Mouse (Mus musculus) limb, embryonic 11.5 days (tissue): ENCODE data around the gene Zscan25. TPM values are rescaled to one million over a fixed set of nuclear protein-coding genes. Genes with fewer than 3 reads are reported as not detected.
A peak's percentile ranks its signal among the peaks of the same experiment; 100 is the strongest.
"Not testable (repeated sequence)": the region's sequence is repeated elsewhere in the genome, so short reads cannot be mapped to it uniquely, and the experiment has no call there.

ENCODE experiments used
- ATAC-seq: fragments of 200-750 bp; cut with Nextera tagmentation; 2 replicates; pipeline ENCODE4 v1.8.0; 2017; ENCODE audit warnings: low read depth; ENCODE audit not compliant: insufficient number of reproducible peaks, low FRiP score, low TSS enrichment
- DNase-seq: peaks from one replicate; pipeline ENCODE4 v3.0.0-alpha.2; 2015; ENCODE audit warnings: low spot score
- H3K27ac ChIP-seq: fragments of 300-500 bp; sonication (generic); replicated peaks from 2 replicates; pipeline ENCODE4 v1.5.1; 2014; ENCODE audit warnings: low read depth, mild to moderate bottlenecking, low read length
- H3K27me3 ChIP-seq: fragments of 300-500 bp; sonication (generic); 2 replicates; pipeline ENCODE4 v1.6.1; 2014; ENCODE audit warnings: mild to moderate bottlenecking, low read length, mixed read lengths; ENCODE audit not compliant: control insufficient read depth, insufficient read depth
- H3K36me3 ChIP-seq: fragments of 300-500 bp; sonication (generic); 2 replicates; pipeline ENCODE4 v1.6.1; 2014; ENCODE audit warnings: mild to moderate bottlenecking, low read length, moderate library complexity, mixed read lengths; ENCODE audit not compliant: control insufficient read depth, insufficient read depth
- H3K4me1 ChIP-seq: fragments of 300-500 bp; sonication (generic); 2 replicates; pipeline ENCODE4 v1.6.1; 2014; ENCODE audit warnings: low read length, mixed read lengths; ENCODE audit not compliant: control insufficient read depth, insufficient read depth
- H3K4me2 ChIP-seq: fragments of 300-500 bp; sonication (generic); 2 replicates; pipeline ENCODE4 v1.6.1; 2014; ENCODE audit warnings: low read depth, mild to moderate bottlenecking, moderate library complexity; ENCODE audit not compliant: severe bottlenecking
- H3K4me3 ChIP-seq: fragments of 300-500 bp; sonication (generic); 2 replicates; pipeline ENCODE4 v1.5.1; 2014; ENCODE audit warnings: low read depth, low read length
- H3K9ac ChIP-seq: fragments of 300-500 bp; sonication (generic); 2 replicates; pipeline ENCODE4 v1.6.1; 2014; ENCODE audit warnings: mild to moderate bottlenecking, low read length
- H3K9me3 ChIP-seq: fragments of 300-500 bp; sonication (generic); 2 replicates; pipeline ENCODE4 v1.6.1; 2016; ENCODE audit warnings: low read length; ENCODE audit not compliant: control insufficient read depth
- WGBS: fragments of 180-500 bp; shearing (Covaris S2); extraction: QIAGEN DNeasy Blood & Tissue Kit; methylation state at CpG from one replicate; pipeline ENCODE4 v1.1.7; 2014; 5-methylcytosine and 5-hydroxymethylcytosine counted together
- polyA plus RNA-seq: library from polyadenylated mRNA; unstranded; fragments of >200 nt; fragmentation: Nextera tagmentation; extraction: Ambion mirVana; gene quantifications from 2 replicates; pipeline ENCODE4 v1.2.1, GENCODE M21; 2014

The Zscan25 gene
- polyA plus RNA-seq, 1 experiment from 2014 or later = 0.40 TPM

DNA sequence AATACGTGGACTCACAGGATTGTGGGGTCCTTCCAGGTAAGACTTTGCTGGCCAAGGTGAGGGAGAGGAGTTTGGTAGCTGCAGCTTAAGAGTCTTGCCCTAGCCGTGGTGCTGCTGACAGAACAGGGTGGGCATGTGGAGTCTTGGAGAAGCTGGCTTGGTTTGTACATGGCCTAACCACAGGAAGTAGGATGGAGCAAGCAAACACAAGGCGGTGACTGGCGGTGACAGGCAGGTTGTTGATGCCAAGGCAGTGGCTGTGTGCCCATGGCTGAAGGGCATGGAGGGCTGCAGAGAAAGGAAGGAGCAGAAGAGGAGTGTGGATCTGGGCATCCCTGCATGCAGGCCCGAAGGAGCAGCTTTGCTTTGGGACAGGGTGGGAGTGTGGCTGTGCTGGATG is 8.1 kb downstream of the Zscan25 start:
- Histone ChIP-seq H3K27me3 (no peaks in the 10 kb centered on the region), H3K4me2 (no peak overlapping the region), H3K9ac (no peak overlapping the region), H3K4me3 (no peak overlapping the region), H3K36me3 (peaks cover 43% of the 10 kb centered on the region), H3K4me1 (no peaks in the 10 kb centered on the region), H3K9me3 (no peaks in the 10 kb centered on the region), H3K27ac (no peak overlapping the region)
- ATAC-seq (no peak), DNase-seq (no peak)
- WGBS = 92% methylated on average over 5 of the region's 5 CpGs

DNA sequence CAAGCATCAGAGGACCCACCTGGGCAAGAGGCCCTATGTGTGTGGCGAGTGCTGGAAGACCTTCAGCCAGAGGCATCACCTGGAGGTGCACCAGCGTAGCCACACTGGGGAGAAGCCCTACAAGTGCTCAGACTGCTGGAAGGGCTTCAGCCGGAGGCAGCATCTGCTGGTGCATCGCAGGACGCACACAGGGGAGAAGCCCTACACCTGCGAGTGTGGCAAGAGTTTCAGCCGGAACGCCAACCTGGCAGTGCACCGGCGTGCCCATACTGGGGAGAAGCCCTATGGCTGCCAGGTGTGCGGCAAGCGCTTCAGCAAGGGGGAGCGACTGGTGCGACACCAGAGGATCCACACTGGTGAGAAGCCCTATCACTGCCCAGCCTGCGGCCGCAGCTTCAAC is 10.4 kb downstream of the Zscan25 start:
- H3K9ac ChIP-seq = no peak overlapping the region
- H3K4me2 ChIP-seq = no peak overlapping the region
- no peaks in the 10 kb centered on the region for H3K9me3 ChIP-seq
- H3K4me1 ChIP-seq = no peaks in the 10 kb centered on the region
- ATAC-seq (no peak), DNase-seq (no peak)
- H3K4me3 ChIP-seq = no peak overlapping the region
- H3K27me3 ChIP-seq = no peaks in the 10 kb centered on the region
- H3K27ac ChIP-seq = no peak overlapping the region
- H3K36me3 ChIP-seq = peaks cover 38% of the 10 kb centered on the region
- WGBS = 96% methylated on average over 16 of the region's 16 CpGs

DNA sequence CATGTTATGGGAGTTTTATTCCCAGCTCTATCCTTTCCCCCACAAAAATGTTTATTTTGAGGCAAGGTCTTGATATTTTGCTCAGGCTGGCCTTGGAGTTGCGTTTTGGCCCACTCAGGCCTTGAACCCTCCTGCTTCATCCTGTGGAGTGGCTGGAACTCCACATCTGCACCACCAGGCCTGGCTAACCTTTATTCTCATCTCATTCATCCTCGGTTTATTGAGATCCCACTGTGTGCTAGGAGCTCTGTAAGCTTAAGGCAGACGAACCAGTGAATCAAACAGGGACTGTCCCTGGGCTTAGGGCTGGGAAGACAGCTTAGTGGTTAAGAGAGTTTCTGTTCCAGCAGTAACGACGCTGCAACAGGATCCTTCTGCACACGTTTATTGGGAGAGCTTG is 12.1 kb downstream of the Zscan25 start:
- no peaks in the 10 kb centered on the region for H3K27me3 ChIP-seq
- H3K4me2 ChIP-seq = no peak overlapping the region
- no peak for ATAC-seq
- H3K36me3 ChIP-seq = peaks cover 29% of the 10 kb centered on the region
- no peak overlapping the region for H3K27ac ChIP-seq
- H3K4me1 ChIP-seq = no peaks in the 10 kb centered on the region
- H3K4me3 ChIP-seq = no peak overlapping the region
- WGBS = 94% methylated on average over 6 of the region's 6 CpGs
- H3K9ac ChIP-seq = no peak overlapping the region
- DNase-seq = no peak
- H3K9me3 ChIP-seq = no peaks in the 10 kb centered on the region

DNA sequence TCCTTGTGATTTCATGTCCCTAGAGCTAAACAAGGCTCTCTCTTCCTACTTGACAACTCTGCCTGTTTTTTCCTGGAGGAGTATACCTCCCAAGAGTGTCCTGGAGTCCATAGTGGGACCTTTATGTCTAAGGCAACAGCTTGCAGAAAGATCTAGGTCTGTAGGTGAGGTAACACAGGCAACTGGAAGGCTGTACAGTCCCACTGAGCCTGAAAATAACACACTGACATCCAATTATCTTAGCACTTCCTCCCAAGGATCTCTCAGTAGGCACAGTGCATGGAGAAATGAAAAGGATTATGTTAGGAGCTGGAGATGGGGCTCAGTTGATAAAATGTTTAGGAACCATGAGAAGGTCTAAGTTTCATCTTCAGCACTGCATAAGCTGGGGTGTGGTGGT is 20.2 kb downstream of the Zscan25 start:
- DNase-seq (peak; percentile 4), ATAC-seq (no peak)
- Histone ChIP-seq H3K4me2 (no peak overlapping the region), H3K4me1 (no peaks in the 10 kb centered on the region), H3K27ac (no peak overlapping the region), H3K36me3 (no peaks in the 10 kb centered on the region), H3K9ac (no peak overlapping the region), H3K9me3 (no peaks in the 10 kb centered on the region), H3K4me3 (no peak overlapping the region), H3K27me3 (no peaks in the 10 kb centered on the region)

DNA sequence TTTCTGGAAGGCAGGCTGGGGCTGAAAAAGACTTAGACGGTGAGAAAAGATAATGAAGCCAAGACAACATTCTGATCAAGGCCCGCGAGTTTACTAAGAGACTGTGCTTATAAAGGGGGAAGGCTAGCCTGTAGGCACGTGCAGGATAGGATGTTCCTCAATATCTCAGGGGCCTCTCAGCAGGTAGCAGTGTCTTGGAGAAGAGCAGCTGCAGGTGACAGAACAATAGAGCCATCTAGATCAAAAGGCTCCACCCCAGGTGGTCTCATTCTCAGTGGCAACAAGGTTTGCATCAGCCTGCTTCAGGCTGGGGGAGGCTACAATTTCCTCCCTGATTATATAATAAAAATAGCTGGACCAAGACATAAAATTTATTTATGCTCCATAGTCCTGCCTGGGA is 21.5 kb downstream of the Zscan25 start:
- not testable (repeated sequence) for H3K4me1 ChIP-seq, ATAC-seq, H3K36me3 ChIP-seq, H3K4me2 ChIP-seq, H3K27me3 ChIP-seq, DNase-seq, H3K27ac ChIP-seq, H3K9me3 ChIP-seq, H3K9ac ChIP-seq, H3K4me3 ChIP-seq
- 72% methylated on average over 4 of the region's 4 CpGs for WGBS

DNA sequence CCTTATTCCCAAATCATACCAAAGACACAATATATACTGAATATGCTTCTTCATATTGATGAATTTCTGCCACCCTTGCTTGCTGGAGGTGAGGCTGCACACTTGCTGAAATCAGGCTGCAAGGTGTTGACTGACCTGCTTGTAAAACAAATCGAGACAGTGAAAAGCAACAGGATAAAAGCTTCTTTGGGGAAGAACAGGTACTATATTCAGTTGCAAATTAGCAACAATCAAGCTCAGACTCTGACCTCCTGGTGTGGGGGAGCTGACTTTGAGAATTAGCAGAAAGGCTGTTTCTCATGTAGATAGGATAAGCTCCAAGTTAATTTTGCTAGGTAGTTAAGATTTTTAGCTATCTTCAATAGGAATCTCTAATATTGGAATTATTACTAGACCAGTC is 22.1 kb downstream of the Zscan25 start:
- H3K36me3 ChIP-seq = no peaks in the 10 kb centered on the region
- no peak for DNase-seq
- ATAC-seq = no peak
- H3K9me3 ChIP-seq = no peaks in the 10 kb centered on the region
- no peak overlapping the region for H3K27ac ChIP-seq
- H3K4me2 ChIP-seq = no peak overlapping the region
- no peaks in the 10 kb centered on the region for H3K27me3 ChIP-seq
- H3K4me1 ChIP-seq = no peaks in the 10 kb centered on the region
- WGBS = 86% methylated on average over 1 of the region's 1 CpGs
- no peak overlapping the region for H3K4me3 ChIP-seq
- no peak overlapping the region for H3K9ac ChIP-seq

DNA sequence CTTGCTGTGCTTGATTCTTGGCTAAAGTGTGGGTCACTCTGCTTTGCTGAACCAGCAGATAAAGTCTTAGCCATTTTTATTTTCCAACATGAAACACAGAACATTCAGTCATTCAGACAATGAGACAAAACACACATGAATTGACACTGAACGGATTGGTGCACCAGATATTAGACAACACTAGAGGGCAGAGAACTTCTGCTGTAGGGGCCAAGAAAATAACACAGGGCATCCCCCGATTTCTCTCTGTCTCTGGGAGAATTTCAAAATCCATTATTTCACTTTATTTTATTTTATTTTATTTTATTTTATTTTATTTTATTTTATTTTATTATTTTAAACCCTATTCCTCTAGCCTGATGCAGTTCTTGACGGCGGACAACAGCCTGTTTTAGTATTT is 26.7 kb downstream of the Zscan25 start:
- 95% methylated on average over 4 of the region's 4 CpGs for WGBS
- ATAC-seq, DNase-seq, H3K36me3 ChIP-seq, H3K9ac ChIP-seq, H3K27ac ChIP-seq, H3K4me2 ChIP-seq, H3K9me3 ChIP-seq, H3K27me3 ChIP-seq, H3K4me1 ChIP-seq, H3K4me3 ChIP-seq: not testable (repeated sequence)

DNA sequence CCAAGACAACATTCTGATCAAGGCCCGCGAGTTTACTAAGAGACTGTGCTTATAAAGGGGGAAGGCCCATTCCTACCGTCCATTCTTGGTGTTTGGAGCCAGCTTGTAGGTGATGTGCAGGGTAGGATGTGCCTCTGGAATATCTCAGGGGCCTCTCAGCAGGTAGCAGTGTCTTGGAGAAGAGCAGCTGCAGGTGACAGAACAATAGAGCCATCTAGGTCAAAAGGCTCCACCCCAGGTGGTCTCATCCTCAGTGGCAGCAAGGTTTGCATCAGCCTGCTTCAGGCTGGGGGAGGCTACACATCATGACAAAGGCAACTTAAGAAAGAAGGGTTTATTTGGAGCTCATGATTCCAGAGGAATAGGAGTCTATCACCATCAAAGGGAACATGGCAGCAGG is 27.5 kb downstream of the Zscan25 start:
- not testable (repeated sequence) for ATAC-seq, H3K9ac ChIP-seq, H3K4me3 ChIP-seq, H3K27ac ChIP-seq, H3K9me3 ChIP-seq, H3K36me3 ChIP-seq, H3K4me1 ChIP-seq, H3K27me3 ChIP-seq, H3K4me2 ChIP-seq
- 86% methylated on average over 3 of the region's 3 CpGs for WGBS
- peak; percentile 10 for DNase-seq

DNA sequence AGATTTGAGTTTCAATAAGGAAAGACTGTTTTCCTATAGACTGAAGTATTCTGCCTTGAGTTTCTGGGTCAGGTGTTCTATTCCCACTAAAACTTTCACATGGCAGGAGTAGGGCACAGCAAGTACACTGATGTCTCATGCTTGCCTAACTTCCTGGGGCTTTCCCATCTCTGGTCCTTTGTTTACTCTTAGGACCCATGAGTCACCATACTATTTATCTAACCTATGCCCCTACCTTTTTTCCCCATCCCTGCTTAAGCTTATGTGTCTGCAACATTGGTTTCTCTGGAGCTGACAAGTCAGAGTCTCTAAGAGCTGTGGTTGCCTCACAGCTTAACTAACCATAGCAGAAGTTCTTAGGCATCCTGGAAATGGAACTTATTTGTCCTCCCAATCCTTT is 33.5 kb downstream of the Zscan25 start:
- H3K27ac ChIP-seq = no peak overlapping the region
- ATAC-seq (no peak), DNase-seq (no peak)
- no peaks in the 10 kb centered on the region for H3K27me3 ChIP-seq
- H3K4me3 ChIP-seq = no peak overlapping the region
- no peaks in the 10 kb centered on the region for H3K36me3 ChIP-seq
- no peaks in the 10 kb centered on the region for H3K4me1 ChIP-seq
- no peak overlapping the region for H3K9ac ChIP-seq
- H3K9me3 ChIP-seq = peaks cover 2% of the 10 kb centered on the region; the same call in 1 of the 2 replicates
- H3K4me2 ChIP-seq = no peak overlapping the region
